Mouse (Mus musculus) E14TG2a.4 (cell line): ENCODE measurements at regions not wholly inside any gene's neighbourhood (a gene's known extent, or its start where the extent isn't known, plus 50 kb on each side); places are given as distances from the start of the nearest gene placed in this dataset.

ENCODE experiments used
- CTCF ChIP-seq: conservative IDR thresholded peaks from 2 replicates; pipeline ENCODE4 v1.5.1; 2014; ENCODE audit warnings: low read length
- POU5F1 ChIP-seq: IDR thresholded peaks from 2 replicates; pipeline ENCODE4 v1.6.1; 2014; ENCODE audit warnings: low read length, borderline replicate concordance

DNA sequence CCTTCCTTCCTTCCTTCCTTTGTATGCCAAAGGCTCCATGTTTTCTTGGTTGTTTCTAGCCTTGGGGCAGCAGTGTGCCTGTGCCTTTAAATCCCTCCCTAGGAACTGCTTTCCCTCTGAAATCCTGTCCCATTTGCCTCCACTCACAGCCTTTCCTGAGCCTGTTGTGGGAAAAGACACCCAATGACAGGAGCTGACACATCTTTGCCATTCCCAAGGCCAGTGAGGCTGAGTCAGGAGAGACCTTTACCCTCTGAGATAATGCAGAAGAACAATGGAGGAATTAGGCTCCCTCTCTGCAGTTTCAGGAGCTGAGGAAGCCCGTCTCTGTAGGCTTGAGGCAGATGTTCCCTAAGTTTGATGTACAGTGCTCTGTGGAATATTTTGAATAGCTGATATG lies 480.2 kb downstream of the Rnf144b start:
- TF ChIP-seq CTCF (no peak), POU5F1 (no peak)
